Mouse (Mus musculus): ENCODE measurements around the gene Tmem39b.
"Not testable (repeated sequence)": the region's sequence is repeated elsewhere in the genome, so short reads cannot be mapped to it uniquely, and the experiment has no call there.

The Tmem39b gene

GRCm38 (mm10) chr4:129696158-129696985 is at the start of gene Tmem39b:
Tmem39b (minus strand) TSS chr4:129696838.
- peak; percentile 76 to 85 for DNase-seq (ENCODE audit: low spot score in 2 of 2)

GRCm38 (mm10) chr4:129746106-129746505 is 49.5 kb upstream of the Tmem39b start:
- DNase-seq (ENCODE audit: low spot score in 2 of 2): peak in 1 of 2 experiments; percentile 10

- no peak for DNase-seq (ENCODE audit: low spot score in 2 of 2)
Measured at GRCm38 (mm10) chr4:129743494-129743893, 46.9 kb upstream of the Tmem39b start.

- DNase-seq (ENCODE audit: low spot score in 2 of 2): no peak
Measured at GRCm38 (mm10) chr4:129743010-129743390, 46.4 kb upstream of the Tmem39b start.

GRCm38 (mm10) chr4:129742232-129743009 is 45.8 kb upstream of the Tmem39b start, which contains the start of gene Khdrbs1:
Khdrbs1 (minus strand) TSS chr4:129742303.
- peak; percentile 94 to 96 for DNase-seq (ENCODE audit: low spot score in 2 of 2)

GRCm38 (mm10) chr4:129741974-129742231 is 45.3 kb upstream of the Tmem39b start:
- no peak for DNase-seq (ENCODE audit: low spot score in 2 of 2)

- peak in 1 of 2 experiments; percentile 25 for DNase-seq (ENCODE audit: low spot score in 2 of 2)
Measured at GRCm38 (mm10) chr4:129741251-129741973, 44.8 kb upstream of the Tmem39b start.

GRCm38 (mm10) chr4:129739111-129739645 is 42.5 kb upstream of the Tmem39b start:
- DNase-seq (ENCODE audit: low spot score in 2 of 2): no peak

- DNase-seq (ENCODE audit: low spot score in 2 of 2): no peak
Measured at GRCm38 (mm10) chr4:129736173-129736572, 39.5 kb upstream of the Tmem39b start.

GRCm38 (mm10) chr4:129735485-129735884 is 38.8 kb upstream of the Tmem39b start:
- not testable (repeated sequence) for DNase-seq (ENCODE audit: low spot score in 2 of 2)

- DNase-seq (ENCODE audit: low spot score in 2 of 2): no peak
Measured at GRCm38 (mm10) chr4:129731423-129731822, 34.8 kb upstream of the Tmem39b start.

- DNase-seq (ENCODE audit: low spot score in 2 of 2): no peak
Measured at GRCm38 (mm10) chr4:129716310-129716709, 19.7 kb upstream of the Tmem39b start.

- DNase-seq (ENCODE audit: low spot score in 2 of 2): no peak
Measured at GRCm38 (mm10) chr4:129709486-129710129, 13.0 kb upstream of the Tmem39b start.

GRCm38 (mm10) chr4:129706750-129707149 is 10.1 kb upstream of the Tmem39b start:
- DNase-seq (ENCODE audit: low spot score in 2 of 2): no peak

- no peak for DNase-seq (ENCODE audit: low spot score in 2 of 2)
Measured at GRCm38 (mm10) chr4:129702454-129702853, 5.8 kb upstream of the Tmem39b start.

GRCm38 (mm10) chr4:129701503-129702377 is 5.1 kb upstream of the Tmem39b start:
- peak; percentile 80 to 87 for DNase-seq (ENCODE audit: low spot score in 2 of 2)

GRCm38 (mm10) chr4:129700661-129701060 is 4.0 kb upstream of the Tmem39b start:
- not testable (repeated sequence) for DNase-seq (ENCODE audit: low spot score in 2 of 2)

- DNase-seq (ENCODE audit: low spot score in 2 of 2): no peak
Measured at GRCm38 (mm10) chr4:129700216-129700615, 3.6 kb upstream of the Tmem39b start.

GRCm38 (mm10) chr4:129697191-129697590 is 553 bp upstream of the Tmem39b start:
- DNase-seq (ENCODE audit: low spot score in 2 of 2): no peak

GRCm38 (mm10) chr4:129695815-129696157 is 852 bp downstream of the Tmem39b start:
- DNase-seq (ENCODE audit: low spot score in 2 of 2): no peak

- DNase-seq (ENCODE audit: low spot score in 2 of 2): no peak
Measured at GRCm38 (mm10) chr4:129684531-129684930, 12.1 kb downstream of the Tmem39b start.
